Mouse (Mus musculus) embryonic facial prominence, embryonic 10.5 days (tissue): Measurements from ENCODE around the gene Nrg4. TPM values are rescaled to one million over a fixed set of nuclear protein-coding genes. Genes with fewer than 3 reads are reported as not detected.

Source experiments
- DNase-seq: peaks from one replicate; pipeline ENCODE4 v3.0.0-alpha.2; 2017; ENCODE audit warnings: low spot score
- H3K27ac ChIP-seq: fragments of 300-500 bp; sonication (generic); replicated peaks from 2 replicates; pipeline ENCODE4 v1.5.1; 2016; ENCODE audit warnings: mild to moderate bottlenecking
- H3K27me3 ChIP-seq: fragments of 300-500 bp; sonication (generic); replicated peaks from 2 replicates; pipeline ENCODE4 v1.6.1; 2016; ENCODE audit warnings: low read depth, mild to moderate bottlenecking; ENCODE audit not compliant: poor library complexity, severe bottlenecking
- H3K36me3 ChIP-seq: fragments of 300-500 bp; sonication (generic); replicated peaks from 2 replicates; pipeline ENCODE4 v1.6.1; 2016; ENCODE audit warnings: mild to moderate bottlenecking, moderate library complexity
- H3K4me1 ChIP-seq: fragments of 300-500 bp; sonication (generic); 2 replicates; pipeline ENCODE4 v1.6.1; 2016
- H3K4me3 ChIP-seq: fragments of 300-500 bp; sonication (generic); 2 replicates; pipeline ENCODE4 v1.5.1; 2016; ENCODE audit warnings: mild to moderate bottlenecking, moderate library complexity
- H3K9me3 ChIP-seq: fragments of 300-500 bp; sonication (generic); 2 replicates; pipeline ENCODE4 v1.6.1; 2016; ENCODE audit warnings: mild to moderate bottlenecking
- WGBS: fragments of 180-500 bp; shearing (Covaris S2); methylation state at CpG from one replicate; pipeline ENCODE4 v1.1.7; 2016; 5-methylcytosine and 5-hydroxymethylcytosine counted together
- polyA plus RNA-seq: library from polyadenylated mRNA; unstranded; fragments of >200 nt; fragmentation: Nextera tagmentation; extraction: Ambion mirVana; gene quantifications from 2 replicates; pipeline ENCODE4 v1.2.1, GENCODE M21; 2016

Nrg4 gene
- polyA plus RNA-seq, 1 experiment from 2014 or later = 1.6 TPM

DNA sequence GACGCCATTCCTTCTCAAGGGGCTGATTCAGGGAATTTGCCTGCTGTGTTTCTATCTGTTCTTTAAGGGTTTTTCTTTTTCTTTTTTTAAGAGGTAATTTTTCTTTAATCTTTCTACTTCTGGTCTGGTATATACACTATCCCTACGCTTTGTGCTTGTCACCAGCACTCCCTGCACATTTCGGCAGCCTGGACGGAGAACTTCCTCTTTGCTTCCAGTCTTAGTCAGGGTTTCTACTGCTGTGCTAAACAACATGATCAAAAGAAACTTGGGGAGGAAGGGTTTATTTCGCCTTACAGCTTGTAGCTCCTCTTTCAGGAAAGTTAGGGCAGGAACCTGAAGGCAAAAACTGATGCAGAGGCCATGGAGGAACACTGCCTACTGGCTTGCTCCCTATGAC is 18.2 kb downstream of the Nrg4 start:
- WGBS = 84% methylated on average over 5 of the region's 5 CpGs
- no peaks in the 10 kb centered on the region for H3K36me3 ChIP-seq

DNA sequence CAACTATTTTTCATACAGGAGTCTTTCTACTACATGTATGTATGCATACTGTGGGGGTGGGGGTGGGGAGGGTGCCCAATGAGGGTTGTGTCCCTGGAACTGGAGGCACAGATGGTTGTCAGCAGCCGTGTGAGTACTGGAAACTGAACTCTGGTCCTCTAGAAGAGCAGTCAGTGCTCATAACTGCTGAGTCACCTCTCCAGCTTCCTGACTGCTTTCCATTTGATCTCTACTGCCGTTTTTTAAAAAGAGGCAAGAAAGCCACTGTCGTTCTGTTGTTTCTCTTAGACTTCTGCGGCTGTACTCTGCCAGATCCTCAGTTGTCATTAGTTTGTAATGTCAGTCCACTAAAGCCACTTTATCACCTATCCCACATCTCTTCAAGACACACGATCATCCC is 19.1 kb downstream of the Nrg4 start:
- Histone ChIP-seq H3K36me3 (no peaks in the 10 kb centered on the region), H3K27me3 (no peaks in the 10 kb centered on the region; the same call in 1 of the 2 replicates), H3K4me3 (no peak overlapping the region), H3K4me1 (peaks cover 10% of the 10 kb centered on the region), H3K27ac (no peak overlapping the region), H3K9me3 (no peaks in the 10 kb centered on the region)
- DNase-seq = no peak
- WGBS = 76% methylated on average over 5 of the region's 5 CpGs

More for the DNA sequence above, 18.2 kb downstream of the Nrg4 start:
- Histone ChIP-seq H3K27ac (no peak overlapping the region), H3K27me3 (no peaks in the 10 kb centered on the region), H3K4me3 (no peak overlapping the region), H3K9me3 (no peaks in the 10 kb centered on the region), H3K4me1 (peaks cover 10% of the 10 kb centered on the region)
- no peak for DNase-seq

DNA sequence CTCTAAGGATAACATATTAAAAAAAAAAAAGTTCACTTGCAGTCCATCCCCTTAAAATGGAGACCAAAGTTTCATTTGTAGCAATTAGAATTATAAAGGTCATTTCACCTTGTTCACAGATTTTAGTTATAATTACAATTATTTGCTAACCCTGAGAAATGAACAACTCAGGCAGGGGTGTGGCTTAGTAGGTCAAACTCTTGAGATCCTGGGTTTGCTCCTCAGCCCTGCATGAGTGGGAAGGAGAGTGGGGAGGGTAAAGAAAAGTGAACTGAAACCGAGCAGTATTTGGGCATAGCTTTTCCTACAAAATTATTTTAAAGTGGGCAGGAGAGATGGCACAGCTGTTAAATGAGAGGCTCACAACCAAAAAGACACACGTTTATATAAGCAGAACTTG is 19.6 kb downstream of the Nrg4 start:
- Histone ChIP-seq H3K27me3 (no peaks in the 10 kb centered on the region; the same call in 1 of the 2 replicates), H3K36me3 (no peaks in the 10 kb centered on the region), H3K4me1 (peaks cover 10% of the 10 kb centered on the region), H3K9me3 (no peaks in the 10 kb centered on the region), H3K4me3 (no peak overlapping the region), H3K27ac (no peak overlapping the region)
- 74% methylated on average over 2 of the region's 2 CpGs for whole genome bisulfite sequencing
- DNase-seq = no peak

DNA sequence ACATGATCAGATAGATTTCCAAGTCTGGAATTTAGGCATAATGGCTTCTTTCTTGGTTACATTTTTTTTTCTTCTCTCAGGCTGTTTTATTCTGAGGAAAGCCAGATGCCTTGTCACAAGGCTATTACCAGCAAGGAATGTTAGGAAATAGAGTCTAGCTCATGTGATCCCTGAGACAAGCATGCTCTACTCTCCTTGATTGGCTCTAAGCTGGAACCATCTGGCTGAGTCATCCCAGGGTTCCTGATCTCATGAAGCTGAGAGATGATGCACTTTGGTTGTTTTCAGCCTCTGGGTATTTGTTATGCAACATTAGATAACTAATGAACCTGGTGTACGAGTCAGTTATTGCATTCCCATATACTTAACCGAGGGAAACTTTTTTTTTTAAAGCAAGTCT is 30.4 kb downstream of the Nrg4 start:
- DNase-seq = no peak
- no peaks in the 10 kb centered on the region for H3K4me1 ChIP-seq
- WGBS = 82% methylated on average over 2 of the region's 2 CpGs

DNA sequence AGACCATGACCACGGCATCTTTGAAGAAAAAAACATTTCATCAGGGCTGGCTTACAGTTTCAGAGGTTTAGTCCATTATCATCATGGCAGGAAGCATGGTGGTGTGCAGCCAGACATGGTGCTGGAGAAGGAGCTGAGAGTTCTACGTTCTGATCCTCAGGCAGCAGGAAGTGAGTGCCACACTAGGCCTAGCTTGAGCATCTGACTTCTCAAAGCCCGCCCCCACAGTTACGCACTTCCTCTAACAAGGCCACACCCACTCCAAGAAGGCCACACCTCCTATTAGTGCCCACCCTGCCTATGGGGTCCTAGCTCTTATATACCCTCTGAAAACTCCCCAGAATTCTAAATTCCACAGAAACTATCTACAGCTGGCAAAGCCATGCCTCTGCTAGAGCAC is 34.7 kb downstream of the Nrg4 start:
- Histone ChIP-seq H3K4me3 (no peak overlapping the region), H3K4me1 (no peaks in the 10 kb centered on the region)
- WGBS = 92% methylated on average over 4 of the region's 4 CpGs

More for the DNA sequence above, 30.4 kb downstream of the Nrg4 start:
- no peak overlapping the region for H3K4me3 ChIP-seq
- no peaks in the 10 kb centered on the region for H3K9me3 ChIP-seq
- no peak overlapping the region for H3K27ac ChIP-seq
- no peaks in the 10 kb centered on the region for H3K36me3 ChIP-seq
- H3K27me3 ChIP-seq = no peaks in the 10 kb centered on the region

DNA sequence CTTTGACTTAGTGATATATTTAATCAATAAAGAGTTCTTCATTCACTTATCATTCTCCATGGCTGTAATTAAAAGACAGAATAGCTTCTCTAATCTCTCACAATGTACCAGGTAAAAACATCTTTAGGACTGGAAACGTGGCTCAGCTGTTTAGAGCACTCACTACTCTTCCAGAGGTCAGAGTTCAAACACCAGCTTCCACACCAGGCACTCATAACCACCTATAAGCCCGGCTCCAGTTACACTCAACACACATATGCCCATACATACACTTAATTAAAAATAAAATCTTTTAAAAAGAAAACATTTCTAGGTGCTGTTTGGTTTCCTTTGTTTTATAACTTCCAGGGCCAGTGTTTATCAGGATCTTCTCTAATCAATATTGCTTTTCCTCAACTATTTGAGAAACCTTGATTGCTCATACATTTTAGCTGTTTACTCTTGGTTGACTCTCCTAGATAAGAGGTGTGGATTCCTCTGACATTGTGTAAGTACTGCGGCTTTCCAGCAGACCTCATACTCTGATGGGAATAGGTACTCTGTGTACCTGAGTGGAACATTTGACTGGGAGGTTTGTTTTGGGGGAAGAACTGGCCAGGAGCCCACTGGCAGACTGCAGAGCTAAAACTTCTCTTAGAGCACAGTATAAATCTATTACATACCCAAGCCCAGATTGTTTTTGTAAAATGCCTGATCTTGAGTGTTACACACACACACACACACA is 37.0 kb downstream of the Nrg4 start:
- no peak for DNase-seq
- WGBS = 67% methylated on average over 3 of the region's 3 CpGs
- Histone ChIP-seq H3K4me1 (no peaks in the 10 kb centered on the region; the same call in 1 of the 2 replicates), H3K27ac (no peak overlapping the region), H3K4me3 (no peak overlapping the region), H3K27me3 (no peaks in the 10 kb centered on the region), H3K9me3 (no peaks in the 10 kb centered on the region), H3K36me3 (no peaks in the 10 kb centered on the region)

More for the DNA sequence above, 34.7 kb downstream of the Nrg4 start:
- Histone ChIP-seq H3K27me3 (no peaks in the 10 kb centered on the region), H3K27ac (no peak overlapping the region), H3K36me3 (no peaks in the 10 kb centered on the region), H3K9me3 (no peaks in the 10 kb centered on the region)
- DNase-seq = no peak

DNA sequence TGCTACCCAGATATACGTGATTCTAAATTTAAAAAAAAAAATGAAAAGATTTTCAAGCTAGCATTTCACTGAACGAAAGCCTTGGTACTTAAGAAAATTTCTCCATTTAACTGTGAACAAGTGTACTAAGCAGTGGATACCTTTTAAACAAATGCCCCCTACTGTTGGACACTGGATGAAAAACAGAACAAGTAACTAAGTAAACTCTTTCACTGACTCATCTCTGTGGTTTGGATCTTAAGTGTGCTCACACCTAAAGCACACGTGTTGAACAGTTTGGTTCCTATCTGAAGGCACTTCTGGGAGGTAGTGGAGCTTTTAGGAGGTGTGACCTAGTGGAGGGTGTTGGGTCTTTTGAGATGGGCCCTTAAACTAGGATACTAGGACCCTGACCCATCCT is 41.4 kb downstream of the Nrg4 start:
- WGBS = 85% methylated on average over 3 of the region's 3 CpGs
- Histone ChIP-seq H3K27me3 (no peaks in the 10 kb centered on the region), H3K4me3 (no peak overlapping the region), H3K27ac (no peak overlapping the region), H3K36me3 (no peaks in the 10 kb centered on the region), H3K4me1 (peaks cover 7% of the 10 kb centered on the region), H3K9me3 (no peaks in the 10 kb centered on the region)
- no peak for DNase-seq

DNA sequence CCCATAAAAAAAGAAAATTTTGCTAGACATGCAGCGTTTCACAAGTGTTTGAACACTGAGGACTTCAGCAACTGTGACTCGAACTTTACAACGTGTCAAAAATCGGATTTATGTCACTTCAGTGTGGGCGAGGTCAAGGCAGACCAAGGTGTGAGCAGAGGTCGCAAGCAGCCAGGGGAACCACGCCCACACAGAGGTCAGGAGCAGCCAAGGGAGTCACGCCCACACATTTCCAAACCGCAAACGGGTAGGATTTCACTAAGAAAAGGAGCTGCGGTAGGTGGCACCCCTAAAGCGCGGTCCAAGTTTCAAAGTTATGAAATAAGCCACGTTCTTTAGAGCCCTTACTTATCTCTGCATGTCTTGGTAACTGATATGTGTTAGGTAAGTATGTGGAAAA is 43.1 kb downstream of the Nrg4 start:
- Histone ChIP-seq H3K27me3 (no peaks in the 10 kb centered on the region), H3K4me3 (peak overlapping the region; percentile 26; the same call in 1 of the 2 replicates), H3K4me1 (peaks cover 7% of the 10 kb centered on the region), H3K9me3 (no peaks in the 10 kb centered on the region), H3K36me3 (no peaks in the 10 kb centered on the region), H3K27ac (no peak overlapping the region)
- DNase-seq = peak; percentile 38
- WGBS = 7% methylated on average over 14 of the region's 14 CpGs

DNA sequence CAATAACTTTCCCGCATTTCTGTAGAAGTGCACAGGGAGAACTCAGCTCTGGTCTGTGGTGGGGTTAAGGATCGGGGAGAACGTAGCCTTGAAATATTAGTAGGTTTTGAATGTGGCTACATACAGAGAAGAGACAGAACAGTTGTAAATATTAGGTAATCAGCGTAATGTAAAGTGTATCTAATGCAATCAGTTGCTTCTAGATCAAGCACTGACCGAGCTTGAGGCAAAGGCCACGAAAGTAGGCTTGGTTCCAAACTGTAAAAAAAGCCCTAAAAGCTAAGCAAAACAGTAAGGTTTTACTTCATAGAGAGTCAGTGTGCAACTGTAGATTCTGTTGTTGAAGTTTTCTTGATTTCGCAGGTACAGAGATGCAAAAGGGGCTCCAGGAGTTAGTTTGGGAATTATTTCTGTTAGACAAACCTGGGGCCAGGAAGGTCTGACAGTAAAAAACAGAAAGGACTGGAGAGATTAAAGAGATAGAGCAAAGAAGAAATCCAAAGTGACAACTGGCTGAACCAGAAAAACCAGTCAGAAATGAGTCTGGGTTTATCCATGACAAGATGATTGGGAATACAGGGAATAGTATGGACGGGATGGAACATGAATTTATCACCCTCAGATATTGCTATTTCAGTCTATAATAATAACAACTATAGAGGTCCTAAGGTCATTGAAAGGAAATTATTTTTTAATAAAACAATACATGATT is 47.4 kb downstream of the Nrg4 start:
- no peaks in the 10 kb centered on the region for H3K27me3 ChIP-seq
- no peaks in the 10 kb centered on the region for H3K36me3 ChIP-seq
- no peak for DNase-seq
- no peak overlapping the region for H3K4me3 ChIP-seq
- no peak overlapping the region for H3K27ac ChIP-seq
- H3K4me1 ChIP-seq = peaks cover 7% of the 10 kb centered on the region
- 88% methylated on average over 8 of the region's 8 CpGs for WGBS
- no peaks in the 10 kb centered on the region for H3K9me3 ChIP-seq

DNA sequence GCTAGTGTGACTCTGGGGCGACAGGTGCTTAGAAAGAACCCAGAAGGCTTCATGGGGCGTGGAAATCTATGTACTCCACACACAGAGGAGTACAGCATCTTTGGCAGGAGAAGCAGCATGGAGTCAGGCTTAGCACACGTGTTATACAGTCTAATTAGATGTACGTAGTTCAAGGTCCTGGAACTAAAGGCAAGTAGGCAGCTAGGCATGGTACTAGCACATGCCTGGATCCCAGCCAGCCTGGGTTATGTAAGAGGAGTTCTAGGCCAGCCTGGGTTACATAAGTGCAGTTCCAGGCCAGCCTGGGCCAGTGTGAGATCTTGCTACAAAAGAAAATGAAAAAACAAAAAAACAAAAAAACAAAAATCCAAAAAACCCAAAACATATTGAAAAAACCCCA is 49.1 kb downstream of the Nrg4 start:
- H3K27ac ChIP-seq = no peak overlapping the region
- H3K36me3 ChIP-seq = no peaks in the 10 kb centered on the region
- H3K4me1 ChIP-seq = peaks cover 2% of the 10 kb centered on the region; the same call in 1 of the 2 replicates
- no peaks in the 10 kb centered on the region for H3K9me3 ChIP-seq
- no peaks in the 10 kb centered on the region for H3K27me3 ChIP-seq
- 82% methylated on average over 4 of the region's 4 CpGs for WGBS
- H3K4me3 ChIP-seq = no peak overlapping the region
- no peak for DNase-seq

DNA sequence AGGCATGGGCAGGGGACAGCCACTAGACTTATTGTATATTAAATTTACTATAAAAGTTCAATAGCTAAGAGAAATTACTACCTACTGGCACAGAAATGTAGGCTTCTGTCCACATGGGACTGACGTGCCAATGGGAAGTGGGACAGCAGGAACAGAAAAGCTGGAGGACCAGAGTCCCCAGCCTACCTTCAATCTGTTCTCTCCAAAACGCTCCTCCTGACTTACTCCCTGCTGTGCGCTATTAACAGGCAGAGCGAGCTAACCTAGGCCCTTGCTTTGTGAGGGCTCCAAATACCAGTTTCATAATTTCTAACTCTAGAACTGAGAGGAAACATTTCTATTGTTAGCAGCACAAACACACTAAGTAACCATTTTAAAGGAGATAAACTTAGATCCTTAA is 52.7 kb downstream of the Nrg4 start:
- no peaks in the 10 kb centered on the region for H3K27me3 ChIP-seq
- DNase-seq = no peak
- H3K27ac ChIP-seq = no peak overlapping the region
- no peaks in the 10 kb centered on the region for H3K36me3 ChIP-seq
- peaks cover 9% of the 10 kb centered on the region for H3K4me1 ChIP-seq
- no peak overlapping the region for H3K4me3 ChIP-seq
- H3K9me3 ChIP-seq = no peaks in the 10 kb centered on the region
- WGBS = 50% methylated on average over 4 of the region's 4 CpGs

DNA sequence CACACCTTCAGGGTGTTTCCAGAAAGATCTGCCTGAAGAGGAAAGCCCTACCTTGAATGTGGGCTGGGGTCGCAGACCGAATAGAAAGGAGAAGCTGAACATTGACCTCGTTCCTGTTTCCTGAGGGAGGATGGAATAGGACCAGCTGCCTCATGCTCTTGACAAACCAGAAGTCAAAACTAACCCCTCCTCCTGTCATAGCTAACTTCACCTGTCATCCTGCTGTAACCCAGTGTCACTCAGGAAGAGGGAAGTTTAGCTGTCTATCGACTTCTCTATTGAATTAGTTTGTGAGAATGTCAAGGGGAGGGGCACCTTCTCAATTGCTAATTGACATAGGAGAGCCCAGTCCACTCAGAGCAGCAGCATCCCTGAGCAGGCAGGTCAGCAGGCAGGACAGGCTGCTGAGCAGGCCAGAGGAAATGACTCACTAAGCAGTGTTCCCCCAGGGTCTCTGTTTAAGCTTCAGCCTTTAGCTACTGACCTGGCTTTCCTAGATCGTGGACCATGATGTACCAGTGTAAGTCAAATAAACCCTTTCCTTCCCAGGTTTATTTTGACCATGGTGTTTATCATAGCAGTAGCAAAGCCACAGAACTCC is 54.6 kb downstream of the Nrg4 start:
- Histone ChIP-seq H3K27me3 (no peaks in the 10 kb centered on the region), H3K27ac (no peak overlapping the region), H3K4me1 (peaks cover 9% of the 10 kb centered on the region), H3K36me3 (no peaks in the 10 kb centered on the region), H3K9me3 (no peaks in the 10 kb centered on the region), H3K4me3 (no peak overlapping the region)
- no peak for DNase-seq
- WGBS = 52% methylated on average over 5 of the region's 5 CpGs
